Mouse (Mus musculus) CD4-positive, CD25-positive, alpha-beta regulatory T cell, adult 2 months (primary cell): Measurements from ENCODE around the gene Fkbp2.

ENCODE experiments used
- DNase-seq: peaks from one replicate; pipeline ENCODE4 v3.0.0-alpha.2; 2012; ENCODE audit warnings: low read depth, low spot score

Fkbp2 gene

GRCm38 (mm10) chr19:6980381-6981093, at the start of gene Fkbp2:
Fkbp2 (minus strand) TSS chr19:6980501.
- DNase-seq: peak; percentile 99

- no peak for DNase-seq
Observed at GRCm38 (mm10) chr19:7029531-7029930, 49.2 kb upstream of the Fkbp2 start.

- DNase-seq: peak; percentile 90
Observed at GRCm38 (mm10) chr19:7020224-7020641, 39.9 kb upstream of the Fkbp2 start.

GRCm38 (mm10) chr19:7019191-7019590, 38.9 kb upstream of the Fkbp2 start, which contains the start of gene Fermt3:
Fermt3 (minus strand) TSS chr19:7019469.
- DNase-seq: peak; percentile 88

- DNase-seq: peak; percentile 31
Observed at GRCm38 (mm10) chr19:7018546-7018945, 38.2 kb upstream of the Fkbp2 start.

GRCm38 (mm10) chr19:7017541-7018457, 37.5 kb upstream of the Fkbp2 start:
- peak; percentile 87 for DNase-seq

- no peak for DNase-seq
Observed at GRCm38 (mm10) chr19:7014481-7015135, 34.3 kb upstream of the Fkbp2 start.

GRCm38 (mm10) chr19:7013984-7014383, 33.7 kb upstream of the Fkbp2 start:
- no peak for DNase-seq

GRCm38 (mm10) chr19:7012426-7012825, 32.1 kb upstream of the Fkbp2 start:
- DNase-seq: no peak

- no peak for DNase-seq
Observed at GRCm38 (mm10) chr19:7006892-7007593, 26.7 kb upstream of the Fkbp2 start.

GRCm38 (mm10) chr19:6999360-7000063, 19.2 kb upstream of the Fkbp2 start:
- DNase-seq: no peak

GRCm38 (mm10) chr19:6997721-6998290, 17.5 kb upstream of the Fkbp2 start:
- no peak for DNase-seq

GRCm38 (mm10) chr19:6996006-6996405, 15.7 kb upstream of the Fkbp2 start, which contains the start of the genes Nudt22 and Trpt1:
Nudt22 (minus strand) TSS chr19:6996117.
Trpt1 (plus strand) TSS chr19:6996131.
- peak; percentile 81 for DNase-seq

GRCm38 (mm10) chr19:6995255-6995991, 15.1 kb upstream of the Fkbp2 start:
- no peak for DNase-seq

GRCm38 (mm10) chr19:6994489-6994888, 14.2 kb upstream of the Fkbp2 start:
- DNase-seq: no peak

GRCm38 (mm10) chr19:6994002-6994401, 13.7 kb upstream of the Fkbp2 start:
- no peak for DNase-seq

- DNase-seq: no peak
Observed at GRCm38 (mm10) chr19:6993011-6993770, 12.9 kb upstream of the Fkbp2 start.

GRCm38 (mm10) chr19:6992011-6992858, 11.9 kb upstream of the Fkbp2 start, which contains the start of gene Dnajc4:
Dnajc4 (minus strand) TSS chr19:6992572.
- DNase-seq: peak; percentile 98
